Mouse (Mus musculus) kidney, embryonic 14.5 days (tissue): ENCODE measurements around the gene Tmem233. TPM values are rescaled to one million over a fixed set of nuclear protein-coding genes. Genes with fewer than 3 reads are reported as not detected.

Experiments used
- ATAC-seq: fragments of 200-750 bp; cut with Nextera tagmentation; 2 replicates; pipeline ENCODE4 v1.8.0; 2017; ENCODE audit warnings: moderate number of reproducible peaks, mild to moderate bottlenecking, moderate TSS enrichment, moderate library complexity; ENCODE audit not compliant: low FRiP score, low TSS enrichment
- H3K27ac ChIP-seq: fragments of 300-500 bp; sonication (generic); 2 replicates; pipeline ENCODE4 v1.5.1; 2014; ENCODE audit warnings: low read depth, mild to moderate bottlenecking, low read length, moderate library complexity, mixed read lengths
- H3K27me3 ChIP-seq: fragments of 300-500 bp; sonication (generic); 2 replicates; pipeline ENCODE4 v1.6.1; 2014; ENCODE audit warnings: mild to moderate bottlenecking, low read length; ENCODE audit not compliant: control insufficient read depth, insufficient read depth
- H3K36me3 ChIP-seq: fragments of 300-500 bp; sonication (generic); 2 replicates; pipeline ENCODE4 v1.6.1; 2014; ENCODE audit warnings: low read length, mixed read lengths; ENCODE audit not compliant: control insufficient read depth, insufficient read depth
- H3K4me1 ChIP-seq: fragments of 300-500 bp; sonication (generic); 2 replicates; pipeline ENCODE4 v1.6.1; 2014; ENCODE audit warnings: low read length, mixed read lengths; ENCODE audit not compliant: control insufficient read depth, insufficient read depth
- H3K4me2 ChIP-seq: fragments of 300-500 bp; sonication (generic); replicated peaks from 2 replicates; pipeline ENCODE4 v1.6.1; 2014; ENCODE audit warnings: low read depth, mild to moderate bottlenecking, low read length
- H3K4me3 ChIP-seq: fragments of 300-500 bp; sonication (generic); 2 replicates; pipeline ENCODE4 v1.5.1; 2014; ENCODE audit warnings: mild to moderate bottlenecking, low read length
- H3K9ac ChIP-seq: fragments of 300-500 bp; sonication (generic); 2 replicates; pipeline ENCODE4 v1.6.1; 2014; ENCODE audit warnings: low read depth, mild to moderate bottlenecking, low read length, moderate library complexity
- H3K9me3 ChIP-seq: fragments of 300-500 bp; sonication (generic); 2 replicates; pipeline ENCODE4 v1.6.1; 2016; ENCODE audit warnings: low read length; ENCODE audit not compliant: control insufficient read depth
- WGBS: fragments of 180-500 bp; shearing (Covaris S2); extraction: QIAGEN DNeasy Blood & Tissue Kit; methylation state at CpG from one replicate; pipeline ENCODE4 v1.1.7; 2014; 5-methylcytosine and 5-hydroxymethylcytosine counted together
- polyA plus RNA-seq: library from polyadenylated mRNA; unstranded; fragments of >200 nt; fragmentation: Nextera tagmentation; extraction: Ambion mirVana; gene quantifications from 2 replicates; pipeline ENCODE4 v1.2.1, GENCODE M21; 2014

Gene Tmem233
- polyA plus RNA-seq, 1 experiment from 2014 or later, result not detected

- Histone ChIP-seq H3K4me3 (no peak overlapping the region), H3K9ac (no peak overlapping the region), H3K27me3 (no peaks in the 10 kb centered on the region), H3K36me3 (peaks cover 65% of the 10 kb centered on the region), H3K9me3 (no peaks in the 10 kb centered on the region), H3K27ac (no peak overlapping the region), H3K4me2 (no peak overlapping the region), H3K4me1 (peaks cover 4% of the 10 kb centered on the region)
- 93% methylated on average over 11 of the region's 11 CpGs for WGBS
- no peak for ATAC-seq
Measured at GRCm38 (mm10) chr5:116014237-116014636, 68.8 kb downstream of the Tmem233 start.

GRCm38 (mm10) chr5:116013821-116014220 is 69.2 kb downstream of the Tmem233 start:
- no peak overlapping the region for H3K27ac ChIP-seq
- H3K4me3 ChIP-seq, result no peak overlapping the region
- H3K9ac ChIP-seq, result no peak overlapping the region
- no peak overlapping the region for H3K4me2 ChIP-seq
- ATAC-seq, result no peak
- no peaks in the 10 kb centered on the region for H3K27me3 ChIP-seq
- H3K9me3 ChIP-seq, result no peaks in the 10 kb centered on the region
- H3K36me3 ChIP-seq, result peaks cover 61% of the 10 kb centered on the region
- 74% methylated on average over 8 of the region's 8 CpGs for WGBS
- peaks cover 1% of the 10 kb centered on the region for H3K4me1 ChIP-seq

GRCm38 (mm10) chr5:116012503-116012902 is 70.5 kb downstream of the Tmem233 start:
- Histone ChIP-seq H3K27ac (no peak overlapping the region), H3K27me3 (no peaks in the 10 kb centered on the region), H3K9me3 (no peaks in the 10 kb centered on the region), H3K36me3 (peaks cover 48% of the 10 kb centered on the region), H3K9ac (no peak overlapping the region), H3K4me3 (no peak overlapping the region), H3K4me2 (no peak overlapping the region), H3K4me1 (no peaks in the 10 kb centered on the region; the same call in none of the 2 replicates)
- WGBS, result 93% methylated on average over 7 of the region's 7 CpGs
- ATAC-seq, result no peak

GRCm38 (mm10) chr5:116011700-116012099 is 71.3 kb downstream of the Tmem233 start:
- WGBS, result 93% methylated on average over 7 of the region's 7 CpGs
- no peak overlapping the region for H3K27ac ChIP-seq
- no peaks in the 10 kb centered on the region for H3K9me3 ChIP-seq
- H3K4me1 ChIP-seq, result no peaks in the 10 kb centered on the region; the same call in none of the 2 replicates
- ATAC-seq, result no peak
- no peak overlapping the region for H3K9ac ChIP-seq
- H3K36me3 ChIP-seq, result peaks cover 40% of the 10 kb centered on the region
- H3K4me2 ChIP-seq, result no peak overlapping the region
- no peak overlapping the region for H3K4me3 ChIP-seq
- no peaks in the 10 kb centered on the region for H3K27me3 ChIP-seq

GRCm38 (mm10) chr5:116009884-116010627 is 73.0 kb downstream of the Tmem233 start:
- 52% methylated on average over 2 of the region's 2 CpGs for WGBS
- Histone ChIP-seq H3K9ac (no peak overlapping the region), H3K9me3 (no peaks in the 10 kb centered on the region), H3K4me2 (no peak overlapping the region), H3K4me1 (no peaks in the 10 kb centered on the region; the same call in none of the 2 replicates), H3K27ac (peak overlapping the region; percentile 89), H3K27me3 (no peaks in the 10 kb centered on the region), H3K36me3 (peaks cover 24% of the 10 kb centered on the region), H3K4me3 (no peak overlapping the region)
- peak; percentile 37; the same call in 1 of the 2 replicates for ATAC-seq

GRCm38 (mm10) chr5:116009091-116009851 is 73.8 kb downstream of the Tmem233 start:
- H3K27ac ChIP-seq, result peak overlapping the region; percentile 89
- 49% methylated on average over 15 of the region's 15 CpGs for WGBS
- H3K27me3 ChIP-seq, result no peaks in the 10 kb centered on the region
- no peak overlapping the region for H3K9ac ChIP-seq
- H3K9me3 ChIP-seq, result no peaks in the 10 kb centered on the region
- H3K36me3 ChIP-seq, result peaks cover 16% of the 10 kb centered on the region
- H3K4me3 ChIP-seq, result no peak overlapping the region
- no peak for ATAC-seq
- no peak overlapping the region for H3K4me2 ChIP-seq
- H3K4me1 ChIP-seq, result no peaks in the 10 kb centered on the region; the same call in none of the 2 replicates

- Histone ChIP-seq H3K36me3 (0 out of 2 replicates have a peak, but pooled peaks cover under 1% of the 10 kb centered on the region), H3K4me1 (no peaks in the 10 kb centered on the region; the same call in none of the 2 replicates), H3K9ac (no peak overlapping the region), H3K4me3 (no peak overlapping the region), H3K27me3 (no peaks in the 10 kb centered on the region), H3K4me2 (no peak overlapping the region), H3K9me3 (no peaks in the 10 kb centered on the region), H3K27ac (peak overlapping the region; percentile 44; the same call in 1 of the 2 replicates)
- WGBS, result 82% methylated on average over 13 of the region's 13 CpGs
- ATAC-seq, result 0 out of 2 replicates have a peak, but pooled peaks have one; percentile 20
Measured at GRCm38 (mm10) chr5:116007723-116008122, 75.3 kb downstream of the Tmem233 start.

- Histone ChIP-seq H3K9ac (0 out of 2 replicates have a peak overlapping the region, but pooled peaks have one; percentile 4), H3K4me1 (no peaks in the 10 kb centered on the region; the same call in none of the 2 replicates), H3K4me3 (no peak overlapping the region), H3K9me3 (no peaks in the 10 kb centered on the region), H3K27me3 (no peaks in the 10 kb centered on the region), H3K36me3 (no peaks in the 10 kb centered on the region), H3K4me2 (no peak overlapping the region; the same call in 1 of the 2 replicates), H3K27ac (no peak overlapping the region)
- ATAC-seq, result no peak
- 68% methylated on average over 22 of the region's 22 CpGs for WGBS
Measured at GRCm38 (mm10) chr5:116006324-116007099, 76.5 kb downstream of the Tmem233 start.
